Mouse (Mus musculus) midbrain, postnatal 0 days (tissue): Measurements from ENCODE around the gene Clec1a. TPM values are rescaled to one million over a fixed set of nuclear protein-coding genes. Genes with fewer than 3 reads are reported as not detected.

Experiments used
- ATAC-seq: fragments of 200-750 bp; cut with Nextera tagmentation; 2 replicates; pipeline ENCODE4 v1.8.0; 2017; ENCODE audit warnings: moderate number of reproducible peaks, mild to moderate bottlenecking, moderate TSS enrichment, moderate library complexity; ENCODE audit not compliant: low FRiP score
- DNase-seq: peaks from one replicate; pipeline ENCODE4 v3.0.0-alpha.2; 2015; ENCODE audit warnings: low spot score
- H3K27ac ChIP-seq: fragments of 300-500 bp; sonication (generic); 2 replicates; pipeline ENCODE4 v1.5.1; 2014; ENCODE audit warnings: low read depth, mild to moderate bottlenecking, low read length, mixed read lengths
- H3K27me3 ChIP-seq: fragments of 300-500 bp; sonication (generic); 2 replicates; pipeline ENCODE4 v1.6.1; 2014; ENCODE audit warnings: low read length, control low read depth, mixed read lengths; ENCODE audit not compliant: insufficient read depth
- H3K36me3 ChIP-seq: fragments of 300-500 bp; sonication (generic); 2 replicates; pipeline ENCODE4 v1.6.1; 2014; ENCODE audit warnings: low read length, control low read depth, mixed read lengths; ENCODE audit not compliant: insufficient read depth
- H3K4me1 ChIP-seq: fragments of 300-500 bp; sonication (generic); 2 replicates; pipeline ENCODE4 v1.6.1; 2014; ENCODE audit warnings: mild to moderate bottlenecking, control low read depth, antibody characterized with exemption, low read length, mixed read lengths; ENCODE audit not compliant: insufficient read depth
- H3K4me2 ChIP-seq: fragments of 300-500 bp; sonication (generic); 2 replicates; pipeline ENCODE4 v1.6.1; 2014; ENCODE audit warnings: low read depth, mild to moderate bottlenecking, low read length, mixed read lengths; ENCODE audit not compliant: poor library complexity, severe bottlenecking
- H3K4me3 ChIP-seq: fragments of 300-500 bp; sonication (generic); 2 replicates; pipeline ENCODE4 v1.5.1; 2014; ENCODE audit warnings: low read depth, mild to moderate bottlenecking, low read length, moderate library complexity
- H3K9ac ChIP-seq: fragments of 300-500 bp; sonication (generic); replicated peaks from 2 replicates; pipeline ENCODE4 v1.6.1; 2014; ENCODE audit warnings: mild to moderate bottlenecking, low read length, moderate library complexity, mixed read lengths; ENCODE audit not compliant: poor library complexity, severe bottlenecking
- H3K9me3 ChIP-seq: fragments of 300-500 bp; sonication (generic); 2 replicates; pipeline ENCODE4 v1.6.1; 2016; ENCODE audit warnings: low read length, control low read depth
- CTCF ChIP-seq: IDR thresholded peaks from 2 replicates; pipeline ENCODE4 v1.5.1; 2016; ENCODE audit warnings: antibody characterized with exemption, mild to moderate bottlenecking
- WGBS: fragments of 180-500 bp; shearing (Covaris S2); extraction: QIAGEN DNeasy Blood & Tissue Kit; methylation state at CpG from one replicate; pipeline ENCODE4 v1.1.7; 2014; 5-methylcytosine and 5-hydroxymethylcytosine counted together
- polyA plus RNA-seq: library from polyadenylated mRNA; unstranded; fragments of >200 nt; fragmentation: Nextera tagmentation; extraction: Ambion mirVana; gene quantifications from 2 replicates; pipeline ENCODE4 v1.2.1, GENCODE M21; 2015
- total RNA-seq: library from RNA; depleted of rRNA; stranded (reverse); fragments of >200 nt; gene quantifications from 2 replicates; pipeline ENCODE4 v1.2.3, GENCODE M21; 2014

Gene Clec1a
- total and polyA plus RNA-seq, 2 experiments from 2014 or later, result 2.6 to 5.6 TPM

DNA sequence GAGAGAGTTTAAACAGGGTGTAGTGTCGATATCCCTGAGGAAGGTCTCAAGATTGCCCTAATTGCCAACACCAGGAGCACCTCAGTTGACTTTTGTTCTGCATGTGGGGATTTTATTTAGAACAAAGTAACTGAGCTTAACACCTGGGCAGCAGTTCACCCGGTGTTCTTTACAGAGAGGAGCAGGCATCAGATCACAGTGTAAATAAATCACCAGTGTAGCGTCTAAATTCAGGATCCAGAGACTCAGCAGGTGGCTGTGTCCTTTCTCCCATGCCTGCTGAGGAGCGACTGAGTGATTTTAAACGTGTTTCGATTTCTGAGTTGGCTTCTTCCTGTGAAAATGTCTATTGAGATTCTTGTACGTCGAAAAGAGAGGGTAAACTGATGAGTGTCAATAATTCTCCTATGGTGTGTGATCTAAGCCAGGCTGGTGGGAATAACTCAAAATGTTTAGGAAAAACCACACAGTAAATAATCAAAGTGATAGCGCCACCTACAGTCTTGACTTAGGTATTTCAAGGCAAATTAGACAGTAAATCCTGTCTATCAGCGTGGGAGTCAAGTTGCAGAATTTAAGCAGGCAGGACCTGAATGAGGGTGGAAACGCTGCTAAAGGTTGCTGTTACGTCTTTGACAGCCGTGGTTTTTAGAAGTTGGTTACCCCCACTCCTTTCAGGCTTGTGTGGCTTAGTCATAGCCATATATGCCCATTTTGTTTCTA, 24.8 kb upstream of the Clec1a start:
- no peak overlapping the region for H3K4me3 ChIP-seq
- H3K27me3 ChIP-seq, result no peaks in the 10 kb centered on the region
- TF ChIP-seq CTCF, result peak; percentile 74
- no peaks in the 10 kb centered on the region; the same call in 1 of the 2 replicates for H3K4me1 ChIP-seq
- WGBS, result 32% methylated on average over 13 of the region's 13 CpGs
- no peak for ATAC-seq
- no peak overlapping the region for H3K27ac ChIP-seq
- no peak overlapping the region for H3K4me2 ChIP-seq
- H3K9ac ChIP-seq, result no peak overlapping the region
- H3K9me3 ChIP-seq, result no peaks in the 10 kb centered on the region
- H3K36me3 ChIP-seq, result no peaks in the 10 kb centered on the region
- DNase-seq, result peak; percentile 64

DNA sequence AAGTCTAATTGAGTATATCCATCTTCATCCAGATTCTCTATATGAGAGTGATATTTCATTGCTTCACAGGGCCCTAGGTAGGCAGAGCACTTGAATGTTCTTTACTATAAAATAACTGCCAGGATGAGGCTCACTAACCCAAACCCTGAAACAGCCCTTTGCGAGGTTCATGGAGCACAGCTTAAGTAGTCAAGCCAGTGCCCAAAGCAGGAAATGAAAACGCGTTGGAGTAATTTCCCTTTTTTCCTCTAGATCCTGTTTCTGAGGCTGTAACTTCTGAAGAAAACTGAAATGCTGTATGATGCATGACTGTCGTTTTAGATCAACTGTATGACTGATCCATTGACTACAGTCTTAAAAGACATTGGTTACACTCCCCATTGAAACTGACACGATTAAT, 20.8 kb upstream of the Clec1a start:
- H3K27ac ChIP-seq, result no peak overlapping the region
- no peak for TF ChIP-seq CTCF

DNA sequence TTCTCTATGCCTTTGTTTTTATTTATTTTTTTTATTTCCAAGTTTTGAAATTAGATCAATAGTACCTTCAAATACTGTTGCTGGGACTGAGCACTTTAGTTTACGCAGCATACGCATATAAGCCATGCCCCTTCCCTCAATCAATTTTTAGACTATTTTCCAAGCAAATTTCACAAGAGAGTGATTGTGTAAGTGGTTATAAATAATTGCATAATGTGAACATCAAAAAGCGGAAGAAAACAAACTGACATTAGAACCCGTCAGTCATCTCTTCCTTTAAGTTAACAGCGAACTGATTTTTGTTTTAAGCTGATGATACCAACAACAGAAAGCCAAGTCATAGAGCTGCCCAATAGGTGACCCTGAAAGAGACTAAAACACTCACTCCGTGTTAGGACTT, 19.6 kb upstream of the Clec1a start:
- Histone ChIP-seq H3K4me1 (no peaks in the 10 kb centered on the region), H3K27me3 (no peaks in the 10 kb centered on the region), H3K4me3 (no peak overlapping the region), H3K4me2 (no peak overlapping the region), H3K9ac (no peak overlapping the region), H3K27ac (no peak overlapping the region), H3K36me3 (no peaks in the 10 kb centered on the region), H3K9me3 (no peaks in the 10 kb centered on the region)
- TF ChIP-seq CTCF, result no peak
- WGBS, result 91% methylated on average over 6 of the region's 6 CpGs
- DNase-seq (no peak), ATAC-seq (no peak)

More for the DNA sequence above, 20.8 kb upstream of the Clec1a start:
- Histone ChIP-seq H3K4me2 (no peak overlapping the region), H3K4me3 (no peak overlapping the region), H3K9me3 (no peaks in the 10 kb centered on the region), H3K36me3 (no peaks in the 10 kb centered on the region), H3K4me1 (no peaks in the 10 kb centered on the region), H3K27me3 (no peaks in the 10 kb centered on the region), H3K9ac (no peak overlapping the region)
- ATAC-seq (no peak), DNase-seq (no peak)
- 86% methylated on average over 5 of the region's 5 CpGs for WGBS

DNA sequence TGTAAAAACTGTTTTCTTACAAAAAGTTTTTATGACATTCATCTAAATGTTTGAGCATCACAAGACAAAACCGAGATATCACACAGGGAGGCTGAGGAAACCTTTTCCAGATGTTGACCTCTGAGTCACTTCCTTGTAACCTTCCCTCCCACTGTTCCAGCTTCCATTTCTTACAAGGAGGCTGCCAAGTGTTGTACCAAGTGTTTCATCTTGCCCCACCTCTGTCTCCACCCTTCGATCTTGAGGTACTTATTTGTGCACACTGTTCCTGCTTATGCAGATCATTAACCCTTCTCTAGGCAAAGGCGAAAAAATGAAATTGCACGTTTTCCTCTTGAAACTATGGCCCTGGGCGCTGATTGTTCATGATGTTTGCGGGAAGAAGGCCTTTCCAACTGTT, 2.1 kb downstream of the Clec1a start:
- H3K9ac ChIP-seq, result no peak overlapping the region
- 85% methylated on average over 6 of the region's 6 CpGs for WGBS
- no peak overlapping the region for H3K27ac ChIP-seq
- H3K9me3 ChIP-seq, result no peaks in the 10 kb centered on the region
- H3K4me2 ChIP-seq, result no peak overlapping the region
- DNase-seq, result no peak
- H3K4me1 ChIP-seq, result no peaks in the 10 kb centered on the region
- no peak overlapping the region for H3K4me3 ChIP-seq
- no peak for ATAC-seq
- no peak for TF ChIP-seq CTCF
- H3K36me3 ChIP-seq, result no peaks in the 10 kb centered on the region
- no peaks in the 10 kb centered on the region for H3K27me3 ChIP-seq

DNA sequence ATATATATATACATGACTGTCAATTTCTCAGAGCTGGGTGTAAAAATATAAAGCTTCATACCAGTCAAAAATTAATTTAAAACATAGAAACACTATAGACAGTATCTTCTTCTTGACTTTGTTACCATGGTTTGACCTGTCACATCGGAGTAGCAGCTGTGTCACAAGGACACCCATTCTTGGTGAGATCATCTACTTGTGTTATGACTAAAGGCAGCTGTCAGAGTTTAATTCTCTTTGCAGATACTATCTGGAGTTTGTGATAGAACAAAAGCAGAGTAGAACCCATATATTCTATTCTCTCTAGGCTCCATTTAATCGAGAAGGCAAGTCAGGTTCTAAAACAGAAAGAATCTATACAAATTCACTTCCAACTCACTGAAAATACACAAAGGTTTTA, 13.8 kb downstream of the Clec1a start:
- H3K9me3 ChIP-seq, result no peaks in the 10 kb centered on the region

DNA sequence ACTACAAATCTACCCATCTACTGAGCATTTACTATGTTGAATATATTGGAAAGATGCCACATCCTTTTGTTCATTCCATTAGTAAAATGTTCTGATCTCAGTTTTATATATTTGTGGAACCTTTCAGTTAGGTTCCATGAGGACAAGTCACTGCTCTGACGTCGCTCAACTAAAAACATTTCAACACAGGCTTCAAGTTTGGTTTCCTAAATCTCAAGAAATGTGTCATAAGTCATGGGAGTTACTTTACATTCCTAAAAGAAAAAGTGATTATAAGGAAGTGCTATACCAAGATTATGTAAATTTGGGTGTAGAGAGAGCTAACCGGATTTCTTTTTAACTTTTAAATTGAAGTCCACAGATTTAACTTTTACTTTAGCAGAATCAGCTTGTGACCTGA, 15.8 kb downstream of the Clec1a start:
- H3K9ac ChIP-seq, result no peak overlapping the region
- no peaks in the 10 kb centered on the region for H3K27me3 ChIP-seq
- no peaks in the 10 kb centered on the region for H3K36me3 ChIP-seq
- H3K9me3 ChIP-seq, result no peaks in the 10 kb centered on the region
- H3K4me3 ChIP-seq, result no peak overlapping the region
- no peak for TF ChIP-seq CTCF
- DNase-seq, result no peak
- ATAC-seq, result no peak
- H3K27ac ChIP-seq, result no peak overlapping the region
- no peaks in the 10 kb centered on the region for H3K4me1 ChIP-seq
- H3K4me2 ChIP-seq, result no peak overlapping the region
- WGBS, result 86% methylated on average over 3 of the region's 3 CpGs

More for the DNA sequence above, 13.8 kb downstream of the Clec1a start:
- Histone ChIP-seq H3K9ac (no peak overlapping the region), H3K27me3 (no peaks in the 10 kb centered on the region), H3K4me1 (no peaks in the 10 kb centered on the region), H3K4me3 (no peak overlapping the region), H3K4me2 (no peak overlapping the region), H3K36me3 (no peaks in the 10 kb centered on the region), H3K27ac (no peak overlapping the region)
- DNase-seq (no peak), ATAC-seq (no peak)
- TF ChIP-seq CTCF, result no peak
- WGBS, result 92% methylated on average over 2 of the region's 2 CpGs
